Mouse (Mus musculus) heart, adult 2 months (tissue): ENCODE results near the gene Pfpl.

Experiments
- CTCF ChIP-seq: fragments of 200-600 bp; IDR thresholded peaks from 2 replicates; pipeline ENCODE4 v1.8.1; 2022; ENCODE audit warnings: antibody characterized with exemption, mild to moderate bottlenecking, moderate library complexity
- POLR2A ChIP-seq: fragments of 200-500 bp; IDR thresholded peaks from 2 replicates; pipeline ENCODE4 v1.6.1; 2011; ENCODE audit warnings: mild to moderate bottlenecking, low read depth, low read length, control low read depth; ENCODE audit not compliant: insufficient read depth

GRCm38 (mm10) chr19:12417361-12417760 lies 10.3 kb upstream of the Pfpl start, which contains the start of gene Olfr1441:
- TF ChIP-seq CTCF (no peak), POLR2A (no peak)
